Mouse (Mus musculus) hindbrain, embryonic 14.5 days (tissue): ENCODE measurements around the gene Tubb3. TPM values are rescaled to one million over a fixed set of nuclear protein-coding genes. Genes with fewer than 3 reads are reported as not detected.

Source experiments
- ATAC-seq: fragments of 200-750 bp; cut with Nextera tagmentation; 2 replicates; pipeline ENCODE4 v1.8.0; 2017; ENCODE audit warnings: moderate number of reproducible peaks, mild to moderate bottlenecking, moderate TSS enrichment, moderate library complexity; ENCODE audit not compliant: low FRiP score
- DNase-seq: peaks from one replicate; pipeline ENCODE4 v3.0.0-alpha.2; 2015; ENCODE audit warnings: low spot score
- H3K27ac ChIP-seq: fragments of 300-500 bp; sonication (generic); 2 replicates; pipeline ENCODE4 v1.5.1; 2014; ENCODE audit warnings: mild to moderate bottlenecking, moderate library complexity
- H3K27me3 ChIP-seq: fragments of 300-500 bp; sonication (generic); 2 replicates; pipeline ENCODE4 v1.6.1; 2014; ENCODE audit warnings: mild to moderate bottlenecking, low read length, mixed read lengths; ENCODE audit not compliant: control insufficient read depth, insufficient read depth
- H3K36me3 ChIP-seq: fragments of 300-500 bp; sonication (generic); replicated peaks from 2 replicates; pipeline ENCODE4 v1.6.1; 2014; ENCODE audit not compliant: control insufficient read depth, insufficient read depth
- H3K4me1 ChIP-seq: fragments of 300-500 bp; sonication (generic); replicated peaks from 2 replicates; pipeline ENCODE4 v1.6.1; 2014; ENCODE audit warnings: antibody characterized with exemption, low read length, mixed read lengths; ENCODE audit not compliant: control insufficient read depth, insufficient read depth
- H3K4me2 ChIP-seq: fragments of 300-500 bp; sonication (generic); replicated peaks from 2 replicates; pipeline ENCODE4 v1.6.1; 2014; ENCODE audit warnings: mild to moderate bottlenecking, moderate library complexity
- H3K4me3 ChIP-seq: fragments of 300-500 bp; sonication (generic); replicated peaks from 2 replicates; pipeline ENCODE4 v1.5.1; 2014; ENCODE audit warnings: mild to moderate bottlenecking, low read length
- H3K9ac ChIP-seq: fragments of 300-500 bp; sonication (generic); 2 replicates; pipeline ENCODE4 v1.6.1; 2014
- H3K9me3 ChIP-seq: fragments of 300-500 bp; sonication (generic); 2 replicates; pipeline ENCODE4 v1.6.1; 2016; ENCODE audit warnings: low read length; ENCODE audit not compliant: control insufficient read depth
- WGBS: fragments of 180-500 bp; shearing (Covaris S2); extraction: QIAGEN DNeasy Blood & Tissue Kit; methylation state at CpG from one replicate; pipeline ENCODE4 v1.1.7; 2014; 5-methylcytosine and 5-hydroxymethylcytosine counted together
- polyA plus RNA-seq: library from polyadenylated mRNA; unstranded; fragments of >200 nt; fragmentation: Nextera tagmentation; extraction: Ambion mirVana; gene quantifications from 2 replicates; pipeline ENCODE4 v1.2.1, GENCODE M21; 2014

The Tubb3 gene
- polyA plus RNA-seq, 1 experiment from 2014 or later = 1,715 TPM

DNA sequence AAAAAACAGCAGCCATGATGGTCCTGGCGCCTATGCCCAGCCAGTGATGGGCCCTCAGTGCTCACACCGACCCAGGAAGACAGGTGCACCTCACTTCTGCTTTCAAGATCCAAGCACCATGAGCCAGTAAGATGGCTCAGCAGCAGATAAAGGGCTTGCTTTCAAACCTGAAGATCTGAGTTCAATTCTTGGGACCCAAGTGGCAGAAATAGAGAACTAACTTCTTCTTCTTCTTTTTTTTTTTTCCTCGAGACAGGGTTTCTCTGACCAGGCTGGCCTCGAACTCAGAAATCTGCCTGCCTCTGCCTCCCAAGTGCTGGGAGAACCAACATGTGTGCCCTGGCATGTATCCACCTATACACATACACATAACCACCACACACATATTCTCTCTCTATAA, 8.5 kb downstream of the Tubb3 start:
- peaks cover 20% of the 10 kb centered on the region for H3K4me1 ChIP-seq
- no peaks in the 10 kb centered on the region for H3K9me3 ChIP-seq
- WGBS = 96% methylated on average over 4 of the region's 4 CpGs
- no peak overlapping the region for H3K4me3 ChIP-seq
- ATAC-seq (no peak), DNase-seq (no peak)
- no peak overlapping the region for H3K9ac ChIP-seq
- H3K36me3 ChIP-seq = peaks cover 72% of the 10 kb centered on the region
- H3K27me3 ChIP-seq = no peaks in the 10 kb centered on the region
- no peak overlapping the region for H3K27ac ChIP-seq
- no peak overlapping the region for H3K4me2 ChIP-seq

DNA sequence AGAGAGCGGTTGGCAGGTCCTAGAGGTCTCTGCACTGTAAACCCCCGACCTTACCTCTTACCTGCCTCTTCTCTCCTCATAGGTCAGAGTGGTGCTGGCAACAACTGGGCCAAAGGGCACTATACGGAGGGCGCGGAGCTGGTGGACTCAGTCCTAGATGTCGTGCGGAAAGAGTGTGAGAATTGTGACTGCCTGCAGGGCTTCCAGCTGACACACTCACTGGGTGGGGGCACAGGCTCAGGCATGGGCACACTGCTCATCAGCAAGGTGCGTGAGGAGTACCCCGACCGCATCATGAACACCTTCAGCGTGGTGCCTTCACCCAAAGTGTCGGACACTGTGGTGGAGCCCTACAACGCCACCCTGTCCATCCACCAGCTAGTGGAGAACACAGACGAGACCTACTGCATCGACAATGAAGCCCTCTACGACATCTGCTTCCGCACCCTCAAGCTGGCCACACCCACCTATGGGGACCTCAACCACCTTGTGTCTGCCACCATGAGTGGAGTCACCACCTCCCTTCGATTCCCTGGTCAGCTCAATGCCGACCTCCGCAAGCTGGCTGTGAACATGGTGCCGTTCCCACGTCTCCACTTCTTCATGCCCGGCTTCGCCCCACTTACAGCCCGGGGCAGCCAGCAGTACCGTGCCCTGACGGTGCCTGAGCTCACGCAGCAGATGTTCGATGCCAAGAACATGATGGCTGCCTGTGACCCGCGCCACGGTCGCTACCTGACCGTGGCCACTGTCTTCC, 9.5 kb downstream of the Tubb3 start:
- Histone ChIP-seq H3K36me3 (peaks cover 72% of the 10 kb centered on the region), H3K9ac (no peak overlapping the region), H3K4me2 (no peak overlapping the region), H3K27ac (no peak overlapping the region), H3K9me3 (no peaks in the 10 kb centered on the region), H3K4me3 (no peak overlapping the region), H3K27me3 (no peaks in the 10 kb centered on the region), H3K4me1 (peaks cover 18% of the 10 kb centered on the region)
- DNase-seq (no peak), ATAC-seq (no peak)
- 95% methylated on average over 34 of the region's 34 CpGs for WGBS

DNA sequence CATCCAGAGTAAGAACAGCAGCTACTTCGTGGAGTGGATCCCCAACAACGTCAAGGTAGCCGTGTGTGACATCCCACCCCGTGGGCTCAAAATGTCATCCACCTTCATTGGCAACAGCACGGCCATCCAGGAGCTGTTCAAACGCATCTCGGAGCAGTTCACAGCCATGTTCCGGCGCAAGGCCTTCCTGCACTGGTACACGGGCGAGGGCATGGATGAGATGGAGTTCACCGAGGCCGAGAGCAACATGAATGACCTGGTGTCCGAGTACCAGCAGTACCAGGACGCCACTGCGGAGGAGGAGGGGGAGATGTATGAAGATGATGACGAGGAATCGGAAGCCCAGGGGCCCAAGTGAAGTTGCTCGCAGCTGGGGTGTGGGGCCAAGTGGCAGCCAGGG, 10.1 kb downstream of the Tubb3 start:
- Histone ChIP-seq H3K9me3 (0 out of 2 replicates have a peak, but pooled peaks cover under 1% of the 10 kb centered on the region), H3K9ac (no peak overlapping the region), H3K27ac (no peak overlapping the region), H3K4me3 (no peak overlapping the region), H3K27me3 (no peaks in the 10 kb centered on the region), H3K4me1 (peaks cover 12% of the 10 kb centered on the region), H3K36me3 (peaks cover 71% of the 10 kb centered on the region), H3K4me2 (no peak overlapping the region)
- 91% methylated on average over 19 of the region's 19 CpGs for WGBS
- ATAC-seq (no peak), DNase-seq (no peak)

DNA sequence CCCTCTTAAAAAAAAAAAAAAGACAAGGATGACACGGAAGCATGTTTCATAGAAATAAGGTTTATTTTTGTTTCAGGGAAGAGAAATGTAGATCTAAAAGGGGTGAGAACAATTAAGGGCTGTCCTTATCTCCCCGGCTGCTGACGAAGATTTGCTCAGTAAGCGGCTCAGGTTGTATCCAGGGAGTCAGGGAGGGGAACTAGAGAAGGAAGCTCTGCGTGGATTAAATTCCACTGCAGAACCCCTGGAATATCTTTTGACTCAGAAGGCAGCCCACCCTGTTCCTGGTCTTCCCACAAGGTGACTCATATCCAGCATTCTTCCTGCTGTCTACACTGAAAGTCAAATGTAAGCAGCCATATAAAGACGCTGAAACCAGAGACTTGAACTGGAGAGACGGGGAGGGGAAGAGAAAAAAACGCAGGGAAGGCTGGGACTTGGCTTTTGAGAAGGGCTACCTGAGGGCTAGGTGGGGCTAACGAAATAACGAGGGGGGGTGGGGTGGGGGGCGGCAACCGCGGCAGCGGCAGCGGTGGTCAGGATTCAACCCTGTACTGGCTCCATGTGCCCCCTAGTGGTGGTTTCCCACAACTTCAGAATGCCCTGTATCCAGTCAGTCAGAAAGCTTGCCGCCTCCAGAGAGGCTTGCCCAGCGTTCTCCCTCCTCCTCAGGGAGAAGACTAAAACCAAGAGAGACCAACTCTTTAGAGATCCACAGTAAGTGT, 11.0 kb downstream of the Tubb3 start:
- no peak overlapping the region; the same call in 1 of the 2 replicates for H3K9ac ChIP-seq
- peaks cover 63% of the 10 kb centered on the region for H3K36me3 ChIP-seq
- H3K4me2 ChIP-seq = peak overlapping the region; percentile 36
- DNase-seq (peak; percentile 81), ATAC-seq (peak; percentile 42; the same call in 1 of the 2 replicates)
- peak overlapping the region; percentile 53; the same call in 1 of the 2 replicates for H3K27ac ChIP-seq
- H3K9me3 ChIP-seq = peaks cover 9% of the 10 kb centered on the region
- no peaks in the 10 kb centered on the region for H3K27me3 ChIP-seq
- peaks cover 3% of the 10 kb centered on the region for H3K4me1 ChIP-seq
- no peak overlapping the region for H3K4me3 ChIP-seq
- 19% methylated on average over 17 of the region's 17 CpGs for WGBS

DNA sequence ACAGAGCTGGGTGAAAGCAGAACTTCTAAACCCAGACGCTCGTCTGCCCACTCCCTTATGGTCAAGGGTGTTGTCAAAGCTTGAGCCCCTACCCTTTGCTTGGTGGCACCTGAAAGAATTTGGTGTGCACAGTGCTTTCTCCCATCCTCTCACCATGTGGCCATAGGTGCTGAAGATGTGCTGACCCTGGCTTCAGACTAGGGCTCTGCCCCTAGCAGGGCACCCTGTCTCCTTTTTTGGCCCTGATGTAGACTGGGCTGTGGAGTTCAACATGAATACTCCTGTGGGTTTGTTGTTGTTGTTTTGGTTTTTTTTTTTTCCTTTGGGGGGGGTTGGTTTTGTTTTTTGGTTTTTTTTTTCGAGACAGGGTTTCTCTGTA, 11.5 kb downstream of the Tubb3 start:
- H3K9ac ChIP-seq = no peak overlapping the region
- DNase-seq (no peak), ATAC-seq (no peak)
- 18% methylated on average over 3 of the region's 3 CpGs for WGBS
- no peak overlapping the region for H3K4me3 ChIP-seq
- 0 out of 2 replicates have a peak overlapping the region, but pooled peaks have one; percentile 36 for H3K4me2 ChIP-seq
- peaks cover 57% of the 10 kb centered on the region for H3K36me3 ChIP-seq
- H3K27me3 ChIP-seq = no peaks in the 10 kb centered on the region
- H3K9me3 ChIP-seq = peaks cover 15% of the 10 kb centered on the region
- H3K27ac ChIP-seq = no peak overlapping the region; the same call in 1 of the 2 replicates
- no peaks in the 10 kb centered on the region; the same call in 1 of the 2 replicates for H3K4me1 ChIP-seq

DNA sequence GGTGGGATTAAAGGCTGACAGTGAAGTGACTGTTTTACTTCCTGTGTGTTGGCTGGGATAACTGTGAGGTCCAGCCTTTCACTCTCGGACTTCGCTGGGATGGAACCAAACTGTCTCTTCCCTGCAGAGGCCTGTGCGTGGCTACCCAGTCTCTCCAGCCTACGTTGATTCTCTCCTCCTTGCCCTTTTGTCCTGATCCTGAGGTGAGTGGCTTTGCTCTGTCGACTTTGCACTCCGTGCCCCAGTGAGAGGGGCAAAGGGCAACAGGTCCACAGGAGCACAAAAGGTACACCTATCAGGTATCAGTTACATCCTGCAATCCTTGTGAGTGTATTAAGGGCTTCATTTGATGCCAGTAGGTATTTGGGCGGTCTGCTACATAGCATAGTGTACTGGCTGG, 12.2 kb downstream of the Tubb3 start, which contains the start of gene Def8:
Gene Def8, plus strand, starts transcription at position 87 of the 400 bp plus-strand sequence.
- no peak within 1 kb of the TSS for H3K4me3 ChIP-seq
- DNase-seq (no peak), ATAC-seq (no peak)
- H3K4me1 ChIP-seq = no peaks in the 10 kb centered on the region; the same call in 1 of the 2 replicates
- no peak within 1 kb of the TSS for H3K9ac ChIP-seq
- H3K36me3 ChIP-seq = peaks cover 50% of the 10 kb centered on the region
- WGBS = 77% methylated on average over 7 of the region's 7 CpGs
- peaks cover 22% of the 10 kb centered on the region for H3K9me3 ChIP-seq
- no peaks in the 10 kb centered on the region for H3K27me3 ChIP-seq
- no peak within 1 kb of the TSS; the same call in 1 of the 2 replicates for H3K27ac ChIP-seq
- peak within 1 kb of the TSS; percentile 36 for H3K4me2 ChIP-seq

DNA sequence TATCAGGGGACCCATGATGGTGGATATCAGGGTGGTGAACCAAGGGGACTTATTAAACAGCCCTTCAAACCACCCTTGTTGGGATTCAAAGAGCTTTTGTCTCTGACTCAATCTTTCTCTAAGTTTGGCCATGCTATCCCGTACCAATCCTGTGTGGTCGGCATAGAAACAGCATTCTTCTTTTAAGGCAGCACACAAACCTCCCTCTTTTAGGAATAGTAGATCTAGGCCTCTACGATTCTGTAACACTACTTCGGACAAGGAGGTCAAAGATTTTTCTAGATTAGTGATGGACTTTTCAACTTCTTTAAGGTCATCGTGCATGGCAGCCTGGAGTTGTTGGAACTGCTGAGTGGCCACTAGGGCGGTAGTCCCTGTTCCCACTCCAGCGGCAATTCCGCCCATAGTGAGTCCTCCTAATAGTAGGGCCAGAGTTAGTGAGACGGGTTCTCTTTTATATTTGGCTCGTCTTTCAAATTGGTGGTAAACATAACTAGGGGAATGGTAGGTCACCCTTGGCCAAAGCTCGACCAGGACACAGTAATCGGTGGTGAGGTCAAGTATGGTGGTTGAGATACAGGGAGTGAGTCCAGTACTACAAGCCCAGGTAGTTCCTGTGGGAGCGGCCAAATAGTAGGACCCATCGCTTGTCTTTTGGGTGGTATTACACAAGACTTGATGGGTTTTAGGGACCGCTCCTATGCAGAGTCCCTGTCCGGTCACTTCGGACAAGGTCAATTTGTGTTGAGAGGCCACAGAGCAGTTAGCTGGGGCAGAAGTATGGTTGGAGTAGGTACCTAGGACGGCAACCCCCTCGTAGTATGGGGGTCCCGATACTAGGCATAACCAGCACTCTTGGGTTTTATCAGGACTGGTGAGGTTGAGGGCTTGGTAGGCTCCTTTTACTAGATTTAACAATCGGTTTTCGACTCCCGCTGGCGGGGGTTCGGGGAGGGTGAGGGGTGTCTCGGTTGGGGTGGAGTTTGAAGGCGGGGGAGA, 15.6 kb downstream of the Tubb3 start:
- WGBS = 97% methylated on average over 27 of the region's 27 CpGs
- H3K4me3 ChIP-seq = no peak overlapping the region
- H3K4me2 ChIP-seq = no peak overlapping the region
- DNase-seq = no peak
- H3K9me3 ChIP-seq = peaks cover 44% of the 10 kb centered on the region
- no peaks in the 10 kb centered on the region for H3K27me3 ChIP-seq
- no peak overlapping the region for H3K9ac ChIP-seq
- H3K36me3 ChIP-seq = peaks cover 17% of the 10 kb centered on the region
- ATAC-seq = no peak
- no peak overlapping the region for H3K27ac ChIP-seq
- H3K4me1 ChIP-seq = no peaks in the 10 kb centered on the region; the same call in 1 of the 2 replicates

DNA sequence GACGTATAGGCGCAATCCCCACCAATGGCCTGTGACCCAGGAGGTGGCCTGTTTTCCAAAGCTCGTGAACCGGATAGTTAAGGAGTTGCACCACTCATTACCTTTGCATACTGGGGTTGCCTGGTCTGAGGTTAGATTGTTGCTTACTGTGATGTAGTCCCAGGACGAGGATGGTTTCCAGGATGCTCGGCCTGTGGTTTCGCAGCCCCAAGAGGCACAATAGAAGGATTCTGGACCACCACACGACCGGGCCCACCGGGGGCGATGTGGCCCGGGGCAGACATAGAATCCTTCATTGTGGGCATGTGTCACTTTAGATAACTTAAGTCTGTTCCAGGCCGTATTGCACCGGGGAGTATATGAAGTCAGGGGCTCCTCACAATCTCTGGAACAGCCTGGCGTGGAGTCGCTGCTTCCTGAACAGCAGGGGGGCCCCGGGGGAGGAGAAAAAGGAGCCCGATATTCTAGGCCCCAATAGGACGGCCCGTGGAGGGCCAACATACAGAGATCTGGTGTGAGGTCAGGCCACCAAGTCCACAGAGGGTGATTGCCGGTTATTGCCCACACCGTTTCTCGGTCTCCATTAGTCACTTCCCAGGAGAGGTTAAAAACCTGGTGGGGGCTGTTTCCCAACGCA, 16.5 kb downstream of the Tubb3 start:
- ATAC-seq = no peak
- DNase-seq = no peak
- Histone ChIP-seq H3K9ac (no peak overlapping the region), H3K4me1 (no peaks in the 10 kb centered on the region), H3K4me2 (no peak overlapping the region), H3K4me3 (no peak overlapping the region), H3K27ac (no peak overlapping the region), H3K9me3 (peaks cover 51% of the 10 kb centered on the region), H3K36me3 (peaks cover 9% of the 10 kb centered on the region), H3K27me3 (no peaks in the 10 kb centered on the region)
- WGBS = 98% methylated on average over 24 of the region's 24 CpGs
